Mouse (Mus musculus) neural tube, embryonic 14.5 days (tissue): ENCODE results near the gene Itga5. TPM values are rescaled to one million over a fixed set of nuclear protein-coding genes. Genes with fewer than 3 reads are reported as not detected.

Experiments used
- ATAC-seq: fragments of 200-750 bp; cut with Nextera tagmentation; 2 replicates; pipeline ENCODE4 v1.8.0; 2017; ENCODE audit warnings: low read depth, mild to moderate bottlenecking, moderate TSS enrichment, moderate library complexity
- H3K27ac ChIP-seq: fragments of 300-500 bp; sonication (generic); 2 replicates; pipeline ENCODE4 v1.5.1; 2014; ENCODE audit warnings: low read depth, mild to moderate bottlenecking, control low read depth, low read length, moderate library complexity, mixed read lengths
- H3K27me3 ChIP-seq: fragments of 300-500 bp; sonication (generic); 2 replicates; pipeline ENCODE4 v1.6.1; 2014; ENCODE audit warnings: low read length; ENCODE audit not compliant: control insufficient read depth, insufficient read depth
- H3K36me3 ChIP-seq: fragments of 300-500 bp; sonication (generic); 2 replicates; pipeline ENCODE4 v1.6.1; 2014; ENCODE audit warnings: low read length, mixed read lengths; ENCODE audit not compliant: control insufficient read depth, insufficient read depth
- H3K4me1 ChIP-seq: fragments of 300-500 bp; sonication (generic); 2 replicates; pipeline ENCODE4 v1.6.1; 2014; ENCODE audit warnings: low read length; ENCODE audit not compliant: control insufficient read depth, insufficient read depth
- H3K4me2 ChIP-seq: fragments of 300-500 bp; sonication (generic); 2 replicates; pipeline ENCODE4 v1.6.1; 2014; ENCODE audit warnings: mild to moderate bottlenecking, low read depth, low read length, control low read depth
- H3K4me3 ChIP-seq: fragments of 300-500 bp; sonication (generic); 2 replicates; pipeline ENCODE4 v1.5.1; 2014; ENCODE audit warnings: low read depth, low read length, control low read depth, mixed read lengths
- H3K9ac ChIP-seq: fragments of 300-500 bp; sonication (generic); replicated peaks from 2 replicates; pipeline ENCODE4 v1.6.1; 2014; ENCODE audit warnings: low read depth, mild to moderate bottlenecking, control low read depth, low read length, mixed read lengths
- H3K9me3 ChIP-seq: fragments of 300-500 bp; sonication (generic); 2 replicates; pipeline ENCODE4 v1.6.1; 2016; ENCODE audit warnings: low read length; ENCODE audit not compliant: control insufficient read depth
- WGBS: fragments of 180-500 bp; shearing (Covaris S2); extraction: QIAGEN DNeasy Blood & Tissue Kit; methylation state at CpG from one replicate; pipeline ENCODE4 v1.1.7; 2014; 5-methylcytosine and 5-hydroxymethylcytosine counted together
- polyA plus RNA-seq: library from polyadenylated mRNA; unstranded; fragments of >200 nt; fragmentation: Nextera tagmentation; extraction: Ambion mirVana; gene quantifications from 2 replicates; pipeline ENCODE4 v1.2.1, GENCODE M21; 2014

Itga5 gene
- polyA plus RNA-seq, 1 experiment from 2014 or later = 3.8 TPM

DNA sequence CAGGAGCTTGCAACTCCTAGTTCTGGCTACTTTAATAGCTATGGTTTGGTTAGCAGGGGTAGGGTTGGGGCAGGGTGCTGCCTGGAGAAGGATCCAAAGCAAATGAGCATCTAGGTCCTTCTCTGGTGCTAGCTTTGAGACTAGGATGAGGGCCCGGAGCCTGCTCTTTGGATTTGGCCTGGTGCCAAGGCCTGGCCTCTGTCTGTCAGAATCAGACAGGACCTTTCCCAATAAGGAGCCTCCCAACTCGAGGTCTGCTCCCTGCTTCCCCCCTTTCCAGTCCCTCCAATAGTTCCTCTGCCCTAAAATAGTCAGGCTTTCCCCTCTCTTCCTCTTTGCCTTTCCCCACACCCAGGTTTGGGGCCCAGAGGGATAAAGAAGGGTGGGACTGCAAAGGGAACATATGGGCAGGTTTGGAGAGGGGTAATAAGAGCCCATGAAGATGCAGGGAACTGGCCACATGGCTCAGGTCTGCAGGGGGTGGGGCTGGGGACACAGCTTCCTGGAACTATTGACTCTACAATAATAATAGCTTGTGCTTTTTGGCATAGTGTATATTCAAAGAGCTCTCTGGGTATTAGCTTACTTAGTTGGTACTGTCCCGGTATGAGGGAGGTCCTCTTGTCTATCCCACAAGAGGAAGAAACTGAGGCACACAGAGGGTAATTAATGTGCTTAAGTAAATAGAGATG, 12.2 kb upstream of the Itga5 start:
- Histone ChIP-seq H3K9ac (no peak overlapping the region), H3K27ac (no peak overlapping the region), H3K9me3 (no peaks in the 10 kb centered on the region), H3K36me3 (no peaks in the 10 kb centered on the region), H3K4me2 (no peak overlapping the region), H3K27me3 (no peaks in the 10 kb centered on the region), H3K4me3 (no peak overlapping the region), H3K4me1 (no peaks in the 10 kb centered on the region)
- no peak for ATAC-seq
- WGBS = 63% methylated on average over 3 of the region's 3 CpGs

DNA sequence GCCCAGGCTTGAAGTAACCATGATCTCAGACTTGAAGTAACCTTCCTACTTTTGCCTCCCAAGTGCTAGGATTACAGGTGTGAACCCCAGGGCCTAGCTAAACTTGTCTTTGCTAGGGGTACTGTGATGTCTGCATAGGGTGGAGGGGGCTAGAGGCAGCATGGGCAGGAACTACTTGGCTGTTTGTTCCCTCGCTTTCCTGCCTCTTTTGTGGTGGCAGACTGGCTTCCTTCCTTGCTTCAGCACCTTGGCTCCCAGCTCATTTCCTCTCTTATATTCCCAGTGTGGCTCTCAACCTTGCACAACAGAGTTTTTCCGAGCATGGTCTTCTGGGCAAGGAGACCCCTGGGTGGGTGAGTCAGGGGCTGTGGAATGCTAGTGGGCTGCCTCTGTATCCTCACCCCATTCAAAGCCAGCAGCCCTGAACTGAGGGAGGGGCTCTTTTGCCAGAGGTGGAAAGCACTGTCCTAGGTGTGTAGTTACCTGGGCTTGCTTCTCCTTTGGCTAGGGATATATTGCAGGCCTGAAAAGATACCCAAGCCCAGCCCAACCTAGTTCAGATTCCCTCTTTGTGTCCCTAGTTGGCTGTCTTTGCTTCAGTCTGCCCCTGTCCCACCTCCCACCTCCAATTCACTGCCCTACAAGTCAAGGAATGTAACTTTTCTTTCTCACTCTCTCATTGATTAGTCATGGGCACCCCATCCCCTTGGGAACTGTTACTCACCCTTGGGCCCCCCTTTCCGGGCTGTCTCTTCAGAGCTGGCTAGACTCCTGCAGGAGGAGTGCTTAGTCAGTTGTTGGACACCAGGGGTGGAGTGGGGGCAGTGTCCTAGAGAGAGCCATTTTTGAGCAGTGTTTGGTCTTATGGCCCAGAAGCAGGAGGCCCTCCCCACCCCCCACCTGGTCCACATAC, 11.4 kb upstream of the Itga5 start:
- Histone ChIP-seq H3K4me3 (no peak overlapping the region), H3K9ac (no peak overlapping the region), H3K9me3 (no peaks in the 10 kb centered on the region), H3K36me3 (no peaks in the 10 kb centered on the region), H3K4me1 (no peaks in the 10 kb centered on the region), H3K4me2 (no peak overlapping the region), H3K27me3 (no peaks in the 10 kb centered on the region), H3K27ac (no peak overlapping the region)
- 70% methylated on average over 3 of the region's 3 CpGs for WGBS
- no peak for ATAC-seq

DNA sequence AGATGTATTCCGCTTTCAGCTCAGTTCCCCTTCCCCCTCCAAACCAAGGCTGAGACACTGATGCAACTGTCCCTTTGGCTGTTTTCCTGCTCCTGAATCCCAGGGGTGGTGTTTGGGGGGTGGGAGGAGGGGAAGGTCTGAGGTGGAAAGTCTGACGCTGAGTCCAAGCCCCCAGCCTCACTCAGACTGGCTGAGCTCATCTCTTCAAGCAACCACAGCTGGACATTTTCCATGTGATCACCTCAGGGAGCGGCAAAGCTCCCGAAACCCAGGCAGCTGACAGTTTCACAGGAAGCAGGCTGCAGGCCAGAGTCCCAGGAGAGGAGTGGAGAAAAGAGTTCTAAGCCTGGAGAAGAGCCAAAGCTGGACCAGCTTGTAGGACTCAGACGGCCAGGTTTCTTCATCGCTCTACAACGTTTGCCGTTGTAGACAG, 10.3 kb upstream of the Itga5 start:
- Histone ChIP-seq H3K4me1 (no peaks in the 10 kb centered on the region), H3K4me3 (no peak overlapping the region), H3K9me3 (no peaks in the 10 kb centered on the region), H3K27me3 (no peaks in the 10 kb centered on the region), H3K4me2 (no peak overlapping the region), H3K27ac (no peak overlapping the region), H3K36me3 (no peaks in the 10 kb centered on the region), H3K9ac (no peak overlapping the region)
- ATAC-seq = no peak
- 68% methylated on average over 8 of the region's 8 CpGs for WGBS

DNA sequence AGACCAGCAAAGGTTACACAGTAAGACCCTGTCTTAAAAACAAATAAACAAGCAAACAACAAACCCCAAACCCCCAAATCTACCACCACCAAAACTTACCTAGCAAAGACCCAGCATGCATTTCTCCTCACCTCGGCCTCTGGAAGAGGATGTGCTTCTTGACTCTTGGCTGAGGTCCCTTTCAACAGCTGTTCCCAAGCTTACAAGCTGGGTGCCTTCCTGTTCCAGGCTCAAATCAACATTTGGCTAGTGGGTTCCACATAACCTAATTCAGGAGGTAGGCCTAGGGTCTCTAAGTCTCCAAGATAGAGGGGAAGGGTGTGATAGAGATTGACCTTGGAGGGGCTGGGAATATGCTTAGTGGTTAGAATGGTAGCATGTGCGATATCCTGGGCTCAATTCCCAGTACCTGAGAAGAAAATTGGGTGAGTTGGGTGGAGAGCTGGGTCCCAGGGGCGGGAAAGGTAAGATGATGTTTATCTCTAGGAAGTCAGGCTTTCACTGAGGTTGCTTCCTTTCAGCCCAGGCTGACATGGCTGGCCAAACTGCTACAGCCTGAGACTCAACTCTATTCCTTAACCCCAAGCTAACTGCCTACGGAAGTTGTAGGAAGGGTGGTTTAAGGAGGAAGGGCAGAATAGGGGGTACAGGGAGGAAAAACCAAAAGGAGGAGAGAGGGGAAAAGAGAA, 8.7 kb upstream of the Itga5 start:
- WGBS = 88% methylated on average over 4 of the region's 4 CpGs
- Histone ChIP-seq H3K9ac (no peak overlapping the region), H3K27me3 (no peaks in the 10 kb centered on the region), H3K4me1 (no peaks in the 10 kb centered on the region), H3K4me3 (no peak overlapping the region), H3K36me3 (no peaks in the 10 kb centered on the region), H3K27ac (no peak overlapping the region), H3K9me3 (no peaks in the 10 kb centered on the region), H3K4me2 (no peak overlapping the region)
- ATAC-seq = no peak

DNA sequence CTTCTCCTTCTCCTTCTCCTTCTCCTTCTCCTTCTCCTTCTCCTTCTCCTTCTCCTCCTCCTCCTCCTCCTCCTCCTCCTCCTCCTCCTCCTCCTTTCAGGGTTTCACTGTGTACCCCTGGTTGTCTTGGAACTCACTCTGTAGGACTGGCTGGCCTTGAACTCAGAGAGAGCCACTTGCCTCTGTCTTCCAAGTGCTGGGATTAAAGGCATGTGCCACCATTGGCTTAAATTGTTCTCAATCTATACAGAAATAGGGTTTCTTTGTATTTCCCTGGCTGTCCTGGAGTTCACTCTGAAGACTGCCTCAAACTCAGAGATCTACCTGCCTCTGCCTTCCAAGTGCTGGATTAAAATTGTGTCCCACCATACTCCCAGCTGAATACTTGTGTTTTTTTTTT, 5.9 kb upstream of the Itga5 start:
- Histone ChIP-seq H3K9me3 (no peaks in the 10 kb centered on the region), H3K9ac (no peak overlapping the region), H3K4me2 (no peak overlapping the region), H3K27ac (no peak overlapping the region), H3K36me3 (no peaks in the 10 kb centered on the region), H3K4me1 (no peaks in the 10 kb centered on the region), H3K4me3 (no peak overlapping the region), H3K27me3 (no peaks in the 10 kb centered on the region; the same call in 1 of the 2 replicates)
- ATAC-seq = no peak

DNA sequence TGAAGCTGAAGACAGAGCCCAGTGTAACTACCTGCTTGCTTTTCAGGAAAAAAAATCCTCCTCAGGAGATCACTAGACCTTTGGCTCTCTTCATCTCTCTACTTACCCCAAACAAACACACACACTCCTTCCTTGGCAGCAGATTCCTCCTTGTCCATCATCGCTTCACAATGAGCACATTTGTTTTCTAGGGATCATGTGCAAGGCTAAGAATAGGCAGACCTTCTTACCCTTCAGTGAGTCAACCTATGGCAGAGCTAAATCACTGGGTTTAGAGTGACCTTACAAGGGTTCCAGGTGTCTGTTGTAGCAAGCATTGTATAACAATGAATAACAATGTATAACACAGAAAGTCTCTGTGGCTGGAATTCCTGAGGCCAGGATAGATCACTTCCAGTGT, 5.2 kb upstream of the Itga5 start:
- Histone ChIP-seq H3K4me2 (no peak overlapping the region), H3K36me3 (no peaks in the 10 kb centered on the region), H3K27me3 (no peaks in the 10 kb centered on the region; the same call in 1 of the 2 replicates), H3K9me3 (no peaks in the 10 kb centered on the region), H3K9ac (no peak overlapping the region), H3K4me3 (no peak overlapping the region), H3K27ac (no peak overlapping the region), H3K4me1 (peaks cover under 1% of the 10 kb centered on the region; the same call in 1 of the 2 replicates)
- no peak for ATAC-seq
- 94% methylated on average over 1 of the region's 1 CpGs for WGBS

DNA sequence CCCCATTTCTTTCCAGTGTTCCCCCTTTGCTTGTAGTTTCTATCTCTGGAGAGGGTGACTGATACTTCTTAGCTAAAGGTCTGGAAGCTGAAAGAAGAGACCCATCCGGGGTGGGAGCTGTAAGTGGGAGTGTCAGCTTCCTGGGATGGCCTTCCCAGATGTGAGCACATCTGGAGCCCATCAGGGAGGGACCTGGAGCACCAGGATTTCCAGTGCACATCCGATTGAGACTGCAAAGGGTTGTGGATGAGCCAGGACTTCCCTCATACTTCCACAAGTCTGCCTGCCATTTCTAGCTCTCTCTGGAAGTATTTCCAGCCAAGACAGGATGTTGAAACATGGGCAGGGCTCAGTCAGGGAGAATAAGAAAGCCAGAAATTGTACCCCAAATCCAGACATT, 4.6 kb upstream of the Itga5 start:
- peaks cover under 1% of the 10 kb centered on the region; the same call in 1 of the 2 replicates for H3K27me3 ChIP-seq
- 41% methylated on average over 2 of the region's 2 CpGs for WGBS
- H3K4me3 ChIP-seq = no peak overlapping the region
- peaks cover 5% of the 10 kb centered on the region for H3K4me1 ChIP-seq
- no peak for ATAC-seq
- no peak overlapping the region for H3K9ac ChIP-seq
- no peaks in the 10 kb centered on the region for H3K36me3 ChIP-seq
- H3K4me2 ChIP-seq = no peak overlapping the region
- H3K27ac ChIP-seq = no peak overlapping the region
- no peaks in the 10 kb centered on the region for H3K9me3 ChIP-seq

DNA sequence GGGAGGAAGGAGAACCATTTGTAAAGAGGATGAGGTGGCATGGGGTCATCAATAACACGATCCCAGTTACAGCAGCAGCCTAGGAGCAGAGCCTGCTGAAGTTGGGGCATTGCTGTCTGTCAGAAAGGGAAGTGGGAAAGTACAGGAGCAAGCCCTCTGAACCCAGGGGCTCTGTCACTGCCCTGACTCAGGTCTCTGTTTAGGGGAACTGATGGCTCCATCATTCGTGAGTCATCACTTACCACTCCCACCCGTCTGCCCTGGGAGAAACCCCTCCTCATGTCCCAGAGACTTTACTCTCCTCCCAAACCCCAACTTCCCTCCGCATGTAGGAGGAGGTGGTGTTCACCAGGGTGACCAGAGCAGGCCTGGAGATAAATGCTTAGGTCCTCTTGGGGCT, 3.9 kb upstream of the Itga5 start:
- Histone ChIP-seq H3K4me1 (peaks cover 11% of the 10 kb centered on the region), H3K27me3 (peaks cover 2% of the 10 kb centered on the region; the same call in 1 of the 2 replicates), H3K36me3 (no peaks in the 10 kb centered on the region), H3K9ac (no peak overlapping the region), H3K4me3 (no peak overlapping the region), H3K9me3 (no peaks in the 10 kb centered on the region), H3K4me2 (no peak overlapping the region), H3K27ac (no peak overlapping the region)
- 56% methylated on average over 4 of the region's 4 CpGs for WGBS
- ATAC-seq = no peak

DNA sequence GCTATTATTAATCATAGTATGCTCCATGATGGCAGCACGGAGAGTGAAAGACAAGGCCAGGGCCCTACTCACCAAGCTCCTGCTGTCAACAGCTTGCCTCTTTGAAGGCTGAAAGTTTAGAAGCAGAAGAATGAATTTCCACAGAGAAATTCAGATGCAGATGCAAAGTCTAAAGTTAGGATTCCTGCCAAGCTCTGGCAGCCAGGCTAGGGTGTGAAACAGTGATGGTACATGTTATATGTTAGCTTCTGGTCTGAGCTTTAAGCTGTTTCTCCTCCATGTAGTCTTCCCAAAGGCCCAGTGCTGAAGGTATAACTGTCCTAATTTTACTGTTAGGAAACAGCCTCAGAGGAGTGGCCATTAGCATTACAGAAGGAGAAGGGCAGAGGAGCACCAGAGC, 2.6 kb upstream of the Itga5 start:
- no peak for ATAC-seq
- no peaks in the 10 kb centered on the region for H3K36me3 ChIP-seq
- peaks cover 12% of the 10 kb centered on the region for H3K4me1 ChIP-seq
- no peak overlapping the region for H3K4me2 ChIP-seq
- no peak overlapping the region for H3K4me3 ChIP-seq
- H3K9ac ChIP-seq = no peak overlapping the region
- H3K27ac ChIP-seq = no peak overlapping the region
- peaks cover 2% of the 10 kb centered on the region; the same call in 1 of the 2 replicates for H3K27me3 ChIP-seq
- WGBS = 74% methylated on average over 1 of the region's 1 CpGs
- H3K9me3 ChIP-seq = no peaks in the 10 kb centered on the region
